Mouse (Mus musculus) small intestine, adult 2 months (tissue): ENCODE data around the gene Alkbh4. TPM values are rescaled to one million over a fixed set of nuclear protein-coding genes. Genes with fewer than 3 reads are reported as not detected.

Experiments used
- H3K27ac ChIP-seq: fragments of 200-500 bp; 2 replicates; pipeline ENCODE4 v1.5.1; 2012; ENCODE audit warnings: low read depth, low read length, control low read depth, inconsistent platforms; ENCODE audit not compliant: insufficient read depth
- H3K27me3 ChIP-seq: fragments of 200-500 bp; 2 replicates; pipeline ENCODE4 v1.6.1; 2012; ENCODE audit warnings: mild to moderate bottlenecking, moderate library complexity, low read length, inconsistent platforms; ENCODE audit not compliant: control insufficient read depth, insufficient read depth
- H3K36me3 ChIP-seq: fragments of 200-500 bp; 2 replicates; pipeline ENCODE4 v1.6.1; 2012; ENCODE audit warnings: mild to moderate bottlenecking, low read length, control low read depth, inconsistent platforms; ENCODE audit not compliant: control insufficient read depth, insufficient read depth
- H3K4me1 ChIP-seq: fragments of 200-500 bp; 2 replicates; pipeline ENCODE4 v1.6.1; 2012; ENCODE audit warnings: low read length, inconsistent platforms, mixed read lengths; ENCODE audit not compliant: control insufficient read depth, insufficient read depth, insufficient read length
- H3K4me3 ChIP-seq: fragments of 200-500 bp; 2 replicates; pipeline ENCODE4 v1.5.1; 2012; ENCODE audit warnings: low read depth, mild to moderate bottlenecking, control low read depth, inconsistent platforms, low read length, moderate library complexity
- CTCF ChIP-seq: fragments of 200-500 bp; IDR thresholded peaks from 2 replicates; pipeline ENCODE4 v1.5.1; 2012; ENCODE audit warnings: low read depth, mild to moderate bottlenecking, control low read depth, inconsistent platforms, low read length, moderate library complexity, mixed read lengths; ENCODE audit not compliant: insufficient replicate concordance, insufficient read length; ENCODE audit errors: extremely low read depth
- POLR2A ChIP-seq: fragments of 200-500 bp; IDR thresholded peaks from 2 replicates; pipeline ENCODE4 v1.6.1; 2012; ENCODE audit warnings: low read depth, mild to moderate bottlenecking, control low read depth, inconsistent platforms, low read length, moderate library complexity
- WGBS: fragments of 180-500 bp; shearing (Covaris S2); methylation state at CpG from one replicate; pipeline ENCODE4 v1.1.7; 2018; 5-methylcytosine and 5-hydroxymethylcytosine counted together
- polyA plus RNA-seq: library from polyadenylated mRNA; depleted of rRNA; stranded (reverse); fragments of >200 nt; gene quantifications from 2 replicates; pipeline ENCODE4 v1.2.3, GENCODE M21; 2012; rRNA removed

The Alkbh4 gene
- 11.2 and 25.3 TPM in 2 replicates for polyA plus RNA-seq

GRCm38 (mm10) chr5:136135571-136136291 is at the start of gene Alkbh4, which contains the start of gene Lrwd1:
Gene Alkbh4 (plus strand): TSS chr5:136136146.
Gene Lrwd1 (minus strand): TSS chr5:136136074.
- H3K4me1 ChIP-seq = peaks cover 18% of the 10 kb centered on the region
- WGBS = under 1% methylated on average over 60 of the region's 60 CpGs
- peak within 1 kb of the TSS; percentile 80 for H3K27ac ChIP-seq
- TF ChIP-seq CTCF (peak; percentile 69), POLR2A (peak; percentile 50; the same call in 1 of the 2 replicates)
- H3K4me3 ChIP-seq = peak within 1 kb of the TSS; percentile 89
- H3K36me3 ChIP-seq = peaks cover 14% of the 10 kb centered on the region
- no peaks in the 10 kb centered on the region for H3K27me3 ChIP-seq

GRCm38 (mm10) chr5:136086290-136086689 is 49.7 kb upstream of the Alkbh4 start:
- Histone ChIP-seq H3K27me3 (no peaks in the 10 kb centered on the region), H3K4me1 (peaks cover 14% of the 10 kb centered on the region), H3K36me3 (no peaks in the 10 kb centered on the region), H3K27ac (no peak overlapping the region), H3K4me3 (peak overlapping the region; percentile 18; the same call in 1 of the 2 replicates)
- TF ChIP-seq POLR2A (no peak), CTCF (no peak)
- 83% methylated on average over 8 of the region's 8 CpGs for WGBS

- Histone ChIP-seq H3K4me3 (no peak overlapping the region), H3K27ac (no peak overlapping the region), H3K4me1 (peaks cover 12% of the 10 kb centered on the region), H3K27me3 (no peaks in the 10 kb centered on the region), H3K36me3 (peaks cover 5% of the 10 kb centered on the region; the same call in 1 of the 2 replicates)
- no peak for TF ChIP-seq CTCF
- no peak for TF ChIP-seq POLR2A
- WGBS = 42% methylated on average over 14 of the region's 14 CpGs
These were observed 46.9 kb upstream of the Alkbh4 start for GRCm38 (mm10) chr5:136088821-136089575.

DNA sequence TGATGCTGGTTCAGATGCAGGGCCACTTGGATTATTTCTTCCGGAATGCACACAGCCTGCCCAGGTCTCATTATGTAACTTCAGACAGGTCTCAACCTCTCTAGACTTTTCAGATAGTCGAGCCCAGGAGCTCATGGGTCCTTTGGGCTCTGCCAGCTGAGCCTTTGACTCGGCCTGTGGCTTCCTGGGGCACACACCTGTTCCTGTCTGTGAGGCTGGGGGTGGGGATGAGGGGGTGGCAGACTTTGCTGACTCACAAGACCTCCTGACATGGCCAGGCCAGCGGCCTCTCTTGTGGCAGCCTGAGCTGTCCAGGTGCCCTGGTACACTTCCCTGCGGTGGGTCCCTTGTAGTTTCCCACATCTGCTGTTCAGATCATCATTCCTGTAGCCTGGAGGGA is 44.0 kb upstream of the Alkbh4 start:
- Histone ChIP-seq H3K4me1 (peaks cover 5% of the 10 kb centered on the region; the same call in 1 of the 2 replicates), H3K36me3 (peaks cover 5% of the 10 kb centered on the region; the same call in 1 of the 2 replicates), H3K4me3 (no peak overlapping the region), H3K27ac (no peak overlapping the region), H3K27me3 (no peaks in the 10 kb centered on the region)
- TF ChIP-seq CTCF (no peak), POLR2A (no peak)
- 74% methylated on average over 5 of the region's 5 CpGs for WGBS

GRCm38 (mm10) chr5:136094249-136095010 is 41.5 kb upstream of the Alkbh4 start:
- H3K27me3 ChIP-seq = no peaks in the 10 kb centered on the region
- 70% methylated on average over 8 of the region's 8 CpGs for WGBS
- H3K4me1 ChIP-seq = peaks cover 2% of the 10 kb centered on the region
- TF ChIP-seq POLR2A = no peak
- H3K27ac ChIP-seq = no peak overlapping the region
- H3K4me3 ChIP-seq = no peak overlapping the region
- H3K36me3 ChIP-seq = peaks cover 5% of the 10 kb centered on the region; the same call in 1 of the 2 replicates

DNA sequence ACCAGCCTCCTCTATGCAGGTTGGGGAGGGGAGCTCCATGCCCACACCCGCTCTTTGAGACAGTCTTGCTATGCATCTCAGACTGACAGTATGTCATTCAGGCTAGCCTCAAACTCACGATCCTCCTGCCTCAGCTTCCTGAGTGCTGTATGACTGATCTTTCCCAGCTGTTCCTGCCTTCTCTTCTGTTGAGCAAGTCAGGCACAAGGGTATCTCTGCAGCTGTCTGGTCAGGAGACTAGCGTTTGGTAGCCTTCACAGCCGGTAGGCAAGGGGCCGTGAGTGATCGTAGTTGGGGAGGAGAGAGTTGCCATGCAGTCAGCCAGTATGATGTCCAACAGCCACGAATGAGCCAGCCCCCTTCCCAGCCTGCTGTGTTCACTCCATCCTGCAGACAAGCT is 40.9 kb upstream of the Alkbh4 start:
- WGBS = 80% methylated on average over 7 of the region's 7 CpGs
- Histone ChIP-seq H3K27me3 (no peaks in the 10 kb centered on the region), H3K36me3 (peaks cover 5% of the 10 kb centered on the region; the same call in 1 of the 2 replicates), H3K4me3 (no peak overlapping the region), H3K4me1 (peaks cover 2% of the 10 kb centered on the region), H3K27ac (no peak overlapping the region)
- TF ChIP-seq CTCF (no peak), POLR2A (no peak)
